Mouse (Mus musculus) hindbrain, embryonic 15.5 days (tissue): Measurements from ENCODE around the gene Crispld2. TPM values are rescaled to one million over a fixed set of nuclear protein-coding genes. Genes with fewer than 3 reads are reported as not detected.
A peak's percentile ranks its signal among the peaks of the same experiment; 100 is the strongest.

Experiments
- ATAC-seq: fragments of 200-750 bp; cut with Nextera tagmentation; 2 replicates; pipeline ENCODE4 v1.8.0; 2017; ENCODE audit warnings: low read depth, moderate number of reproducible peaks, moderate TSS enrichment; ENCODE audit not compliant: low FRiP score
- H3K27ac ChIP-seq: fragments of 300-500 bp; sonication (generic); replicated peaks from 2 replicates; pipeline ENCODE4 v1.5.1; 2015; ENCODE audit warnings: mild to moderate bottlenecking, inconsistent platforms
- H3K27me3 ChIP-seq: fragments of 300-500 bp; sonication (generic); 2 replicates; pipeline ENCODE4 v1.6.1; 2015; ENCODE audit warnings: control low read depth, inconsistent platforms
- H3K36me3 ChIP-seq: fragments of 300-500 bp; sonication (generic); 2 replicates; pipeline ENCODE4 v1.6.1; 2015; ENCODE audit warnings: control low read depth, inconsistent platforms
- H3K4me1 ChIP-seq: fragments of 300-500 bp; sonication (generic); replicated peaks from 2 replicates; pipeline ENCODE4 v1.6.1; 2015; ENCODE audit warnings: control low read depth, inconsistent platforms
- H3K4me2 ChIP-seq: fragments of 300-500 bp; sonication (generic); 2 replicates; pipeline ENCODE4 v1.6.1; 2015; ENCODE audit warnings: moderate library complexity, mild to moderate bottlenecking, inconsistent platforms
- H3K4me3 ChIP-seq: fragments of 300-500 bp; sonication (generic); 2 replicates; pipeline ENCODE4 v1.5.1; 2015; ENCODE audit warnings: mild to moderate bottlenecking, inconsistent platforms
- H3K9ac ChIP-seq: fragments of 300-500 bp; sonication (generic); 2 replicates; pipeline ENCODE4 v1.6.1; 2015; ENCODE audit warnings: inconsistent platforms
- H3K9me3 ChIP-seq: fragments of 300-500 bp; sonication (generic); 2 replicates; pipeline ENCODE4 v1.6.1; 2016; ENCODE audit warnings: control low read depth, inconsistent platforms
- WGBS: fragments of 180-500 bp; shearing (Covaris S2); methylation state at CpG from one replicate; pipeline ENCODE4 v1.1.7; 2015; 5-methylcytosine and 5-hydroxymethylcytosine counted together
- polyA plus RNA-seq: library from polyadenylated mRNA; unstranded; fragments of >200 nt; fragmentation: Nextera tagmentation; extraction: Ambion mirVana; gene quantifications from 2 replicates; pipeline ENCODE4 v1.2.1, GENCODE M21; 2015

Crispld2 gene
- polyA plus RNA-seq, 1 experiment from 2014 or later = 1.8 TPM

- Histone ChIP-seq H3K27me3 (no peaks in the 10 kb centered on the region), H3K9me3 (no peaks in the 10 kb centered on the region), H3K4me1 (peaks cover 20% of the 10 kb centered on the region), H3K27ac (no peak overlapping the region), H3K4me2 (no peak overlapping the region), H3K4me3 (no peak overlapping the region), H3K36me3 (no peaks in the 10 kb centered on the region), H3K9ac (no peak overlapping the region)
- 57% methylated on average over 9 of the region's 9 CpGs for WGBS
- ATAC-seq = no peak
Measured at GRCm38 (mm10) chr8:120002348-120002747, 10.1 kb downstream of the Crispld2 start.

DNA sequence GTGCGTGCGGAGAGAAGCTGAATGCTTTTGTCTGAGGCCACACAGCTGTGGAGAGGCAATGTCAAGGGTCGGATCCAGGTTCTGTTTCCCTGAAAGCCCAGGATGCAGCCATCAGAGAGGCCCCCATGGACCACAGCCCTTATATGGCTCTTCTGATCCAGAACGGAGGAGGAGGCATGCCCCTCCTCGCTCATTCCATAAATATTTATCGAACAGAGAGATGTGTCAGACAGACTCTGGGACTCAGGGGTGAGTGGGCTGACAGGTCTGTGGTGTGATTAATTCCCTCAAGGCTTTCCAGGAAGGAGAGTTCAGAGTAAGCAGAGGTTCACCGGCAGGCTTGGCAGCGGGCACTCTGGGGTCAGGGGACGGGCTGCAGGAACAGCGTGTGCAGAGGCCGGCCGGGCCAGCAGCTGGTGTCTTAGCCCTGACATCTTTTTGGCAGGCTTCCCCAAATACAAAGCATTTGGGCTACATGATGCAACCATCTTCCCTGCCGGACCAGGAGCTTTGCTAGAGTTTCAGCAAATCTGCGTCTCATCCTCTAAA, 12.0 kb downstream of the Crispld2 start:
- no peak overlapping the region for H3K9ac ChIP-seq
- H3K4me2 ChIP-seq = no peak overlapping the region
- 36% methylated on average over 14 of the region's 14 CpGs for WGBS
- ATAC-seq = peak; percentile 56; the same call in 1 of the 2 replicates
- no peak overlapping the region for H3K4me3 ChIP-seq
- no peaks in the 10 kb centered on the region for H3K9me3 ChIP-seq
- H3K27ac ChIP-seq = no peak overlapping the region
- no peaks in the 10 kb centered on the region for H3K36me3 ChIP-seq
- H3K4me1 ChIP-seq = peaks cover 20% of the 10 kb centered on the region
- H3K27me3 ChIP-seq = no peaks in the 10 kb centered on the region

- WGBS = 48% methylated on average over 2 of the region's 2 CpGs
- no peak overlapping the region for H3K27ac ChIP-seq
- no peak for ATAC-seq
Measured at GRCm38 (mm10) chr8:120004705-120005381, 12.6 kb downstream of the Crispld2 start.

GRCm38 (mm10) chr8:120006645-120007160, 14.5 kb downstream of the Crispld2 start:
- Histone ChIP-seq H3K4me2 (no peak overlapping the region), H3K9me3 (no peaks in the 10 kb centered on the region), H3K4me3 (no peak overlapping the region), H3K27ac (no peak overlapping the region), H3K4me1 (peaks cover 20% of the 10 kb centered on the region), H3K27me3 (no peaks in the 10 kb centered on the region), H3K9ac (no peak overlapping the region), H3K36me3 (no peaks in the 10 kb centered on the region)
- no peak for ATAC-seq
- WGBS = 35% methylated on average over 9 of the region's 9 CpGs

More at GRCm38 (mm10) chr8:120004705-120005381, 12.6 kb downstream of the Crispld2 start:
- Histone ChIP-seq H3K4me1 (peaks cover 20% of the 10 kb centered on the region), H3K9me3 (no peaks in the 10 kb centered on the region), H3K27me3 (no peaks in the 10 kb centered on the region), H3K9ac (no peak overlapping the region), H3K4me3 (no peak overlapping the region), H3K4me2 (no peak overlapping the region), H3K36me3 (no peaks in the 10 kb centered on the region)

DNA sequence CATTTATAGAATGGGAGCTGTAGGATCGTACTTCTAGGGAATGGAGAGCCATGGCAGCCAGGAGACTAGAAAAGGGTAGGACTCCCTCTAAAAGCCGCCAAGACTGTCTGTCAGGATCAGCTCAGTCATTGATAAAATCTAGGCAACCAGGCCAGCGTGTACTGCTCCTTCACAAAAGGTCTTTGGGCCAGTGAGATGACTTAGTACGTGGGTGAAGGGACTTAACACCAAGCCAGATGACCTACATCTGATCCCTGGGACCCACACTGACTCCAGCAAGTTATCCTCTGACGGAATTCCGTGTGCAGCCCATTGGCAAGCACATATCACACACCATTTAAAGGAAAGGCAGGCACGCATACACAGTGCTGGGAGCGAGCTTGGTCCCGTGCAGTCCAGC, 14.9 kb downstream of the Crispld2 start:
- no peak overlapping the region for H3K4me2 ChIP-seq
- 80% methylated on average over 9 of the region's 9 CpGs for WGBS
- ATAC-seq = no peak

GRCm38 (mm10) chr8:120009284-120009683, 17.0 kb downstream of the Crispld2 start:
- peaks cover 14% of the 10 kb centered on the region for H3K4me1 ChIP-seq
- no peak overlapping the region for H3K4me3 ChIP-seq
- WGBS = 75% methylated on average over 6 of the region's 6 CpGs
- no peak for ATAC-seq
- no peak overlapping the region for H3K27ac ChIP-seq
- H3K9ac ChIP-seq = no peak overlapping the region
- H3K4me2 ChIP-seq = no peak overlapping the region
- H3K27me3 ChIP-seq = no peaks in the 10 kb centered on the region
- H3K36me3 ChIP-seq = no peaks in the 10 kb centered on the region
- no peaks in the 10 kb centered on the region for H3K9me3 ChIP-seq

More for the DNA sequence above, 14.9 kb downstream of the Crispld2 start:
- Histone ChIP-seq H3K9ac (no peak overlapping the region), H3K27ac (no peak overlapping the region), H3K4me1 (peaks cover 20% of the 10 kb centered on the region), H3K4me3 (no peak overlapping the region), H3K36me3 (no peaks in the 10 kb centered on the region), H3K9me3 (no peaks in the 10 kb centered on the region), H3K27me3 (no peaks in the 10 kb centered on the region)

- H3K4me1 ChIP-seq = no peaks in the 10 kb centered on the region
- 86% methylated on average over 8 of the region's 8 CpGs for WGBS
- no peak for ATAC-seq
Measured at GRCm38 (mm10) chr8:120012491-120012890, 20.3 kb downstream of the Crispld2 start.

DNA sequence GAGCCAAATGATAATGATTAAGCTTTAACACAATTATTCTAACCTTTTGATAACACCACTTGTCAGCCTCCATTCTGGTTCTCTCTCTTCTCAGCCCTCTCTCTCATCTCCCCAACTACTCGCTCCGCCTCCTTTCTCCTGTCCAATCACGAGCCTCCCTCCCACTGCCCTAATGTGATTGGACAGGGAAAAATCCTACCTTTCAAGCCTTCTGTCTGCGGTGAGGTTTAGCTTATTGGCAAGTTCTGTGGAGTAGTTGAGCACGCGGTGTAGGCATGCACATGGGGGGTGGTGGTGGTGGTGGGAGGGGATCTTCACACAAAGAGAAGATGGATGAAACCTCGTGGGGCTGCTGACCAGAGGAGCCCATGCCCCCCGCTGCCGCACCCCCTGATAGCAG, 20.7 kb downstream of the Crispld2 start:
- Histone ChIP-seq H3K27me3 (no peaks in the 10 kb centered on the region), H3K4me2 (no peak overlapping the region), H3K27ac (no peak overlapping the region), H3K4me3 (no peak overlapping the region), H3K9ac (no peak overlapping the region), H3K36me3 (no peaks in the 10 kb centered on the region), H3K9me3 (no peaks in the 10 kb centered on the region), H3K4me1 (no peaks in the 10 kb centered on the region)
- WGBS = 29% methylated on average over 9 of the region's 9 CpGs
- no peak for ATAC-seq

More at GRCm38 (mm10) chr8:120012491-120012890, 20.3 kb downstream of the Crispld2 start:
- H3K36me3 ChIP-seq = no peaks in the 10 kb centered on the region
- H3K4me2 ChIP-seq = no peak overlapping the region
- H3K4me3 ChIP-seq = no peak overlapping the region
- H3K27me3 ChIP-seq = no peaks in the 10 kb centered on the region
- no peak overlapping the region for H3K9ac ChIP-seq
- H3K9me3 ChIP-seq = no peaks in the 10 kb centered on the region
- no peak overlapping the region for H3K27ac ChIP-seq

GRCm38 (mm10) chr8:120014267-120015023, 22.2 kb downstream of the Crispld2 start:
- no peak overlapping the region for H3K4me3 ChIP-seq
- H3K4me1 ChIP-seq = no peaks in the 10 kb centered on the region
- H3K27me3 ChIP-seq = no peaks in the 10 kb centered on the region
- ATAC-seq = no peak
- H3K9me3 ChIP-seq = no peaks in the 10 kb centered on the region
- 73% methylated on average over 15 of the region's 15 CpGs for WGBS
- no peaks in the 10 kb centered on the region for H3K36me3 ChIP-seq
- no peak overlapping the region for H3K27ac ChIP-seq
- no peak overlapping the region for H3K4me2 ChIP-seq
- no peak overlapping the region for H3K9ac ChIP-seq

- no peak for ATAC-seq
- Histone ChIP-seq H3K27ac (no peak overlapping the region), H3K9ac (no peak overlapping the region), H3K4me3 (no peak overlapping the region), H3K36me3 (no peaks in the 10 kb centered on the region), H3K9me3 (no peaks in the 10 kb centered on the region), H3K27me3 (no peaks in the 10 kb centered on the region), H3K4me1 (no peaks in the 10 kb centered on the region), H3K4me2 (no peak overlapping the region)
- 92% methylated on average over 8 of the region's 8 CpGs for WGBS
Measured at GRCm38 (mm10) chr8:120015916-120016315, 23.7 kb downstream of the Crispld2 start.

DNA sequence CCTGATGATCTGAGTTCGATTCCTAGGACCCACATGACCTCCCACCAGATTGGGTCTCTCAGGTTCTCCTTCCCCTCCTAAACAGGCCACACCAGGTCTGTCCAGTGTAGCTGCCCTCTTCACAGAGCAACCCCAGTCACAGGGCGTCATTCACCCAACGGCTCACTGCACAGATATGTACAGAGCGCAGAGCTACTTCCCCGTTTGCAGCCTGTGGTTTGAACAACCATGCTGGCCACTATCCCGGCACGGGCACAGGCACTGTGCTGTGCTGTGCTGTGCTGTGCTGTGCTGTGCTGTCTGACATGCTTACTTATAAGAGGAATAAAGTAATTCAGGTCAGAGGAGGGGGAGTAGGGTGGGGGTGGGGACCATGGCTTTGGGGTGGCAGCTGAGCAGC, 24.2 kb downstream of the Crispld2 start:
- H3K9ac ChIP-seq = no peak overlapping the region
- no peak overlapping the region for H3K4me3 ChIP-seq
- no peaks in the 10 kb centered on the region for H3K4me1 ChIP-seq
- H3K27me3 ChIP-seq = no peaks in the 10 kb centered on the region
- no peak for ATAC-seq
- H3K36me3 ChIP-seq = no peaks in the 10 kb centered on the region
- H3K27ac ChIP-seq = no peak overlapping the region
- no peak overlapping the region for H3K4me2 ChIP-seq
- WGBS = 80% methylated on average over 7 of the region's 7 CpGs
- H3K9me3 ChIP-seq = no peaks in the 10 kb centered on the region

GRCm38 (mm10) chr8:120017349-120017748, 25.1 kb downstream of the Crispld2 start:
- ATAC-seq = no peak
- no peaks in the 10 kb centered on the region for H3K36me3 ChIP-seq
- no peaks in the 10 kb centered on the region for H3K27me3 ChIP-seq

More at GRCm38 (mm10) chr8:120017349-120017748, 25.1 kb downstream of the Crispld2 start:
- 88% methylated on average over 13 of the region's 13 CpGs for WGBS
- Histone ChIP-seq H3K9me3 (no peaks in the 10 kb centered on the region), H3K27ac (no peak overlapping the region), H3K9ac (no peak overlapping the region), H3K4me3 (no peak overlapping the region), H3K4me1 (no peaks in the 10 kb centered on the region), H3K4me2 (no peak overlapping the region)
